Mouse (Mus musculus) stomach, postnatal 0 days (tissue): ENCODE results near the gene Axl. TPM values are rescaled to one million over a fixed set of nuclear protein-coding genes. Genes with fewer than 3 reads are reported as not detected.

Experiments
- ATAC-seq: fragments of 200-750 bp; cut with Nextera tagmentation; 2 replicates; pipeline ENCODE4 v1.8.0; 2017; ENCODE audit not compliant: low FRiP score, low TSS enrichment
- DNase-seq: peaks from one replicate; pipeline ENCODE4 v3.0.0-alpha.2; 2016; ENCODE audit warnings: low spot score
- H3K27ac ChIP-seq: fragments of 300-500 bp; sonication (generic); replicated peaks from 2 replicates; pipeline ENCODE4 v1.5.1; 2014; ENCODE audit warnings: mild to moderate bottlenecking, control low read depth
- H3K27me3 ChIP-seq: fragments of 300-500 bp; sonication (generic); 2 replicates; pipeline ENCODE4 v1.6.1; 2014; ENCODE audit warnings: low read length; ENCODE audit not compliant: control insufficient read depth, insufficient read depth
- H3K36me3 ChIP-seq: fragments of 300-500 bp; sonication (generic); 2 replicates; pipeline ENCODE4 v1.6.1; 2014; ENCODE audit warnings: low read length, mixed read lengths; ENCODE audit not compliant: control insufficient read depth, insufficient read depth
- H3K4me1 ChIP-seq: fragments of 300-500 bp; sonication (generic); replicated peaks from 2 replicates; pipeline ENCODE4 v1.6.1; 2014; ENCODE audit warnings: antibody characterized with exemption; ENCODE audit not compliant: control insufficient read depth, insufficient read depth
- H3K4me2 ChIP-seq: fragments of 300-500 bp; sonication (generic); replicated peaks from 2 replicates; pipeline ENCODE4 v1.6.1; 2014; ENCODE audit warnings: low read depth, mild to moderate bottlenecking, control low read depth, moderate library complexity
- H3K4me3 ChIP-seq: fragments of 300-500 bp; sonication (generic); 2 replicates; pipeline ENCODE4 v1.5.1; 2014; ENCODE audit warnings: low read depth, low read length, control low read depth
- H3K9ac ChIP-seq: fragments of 300-500 bp; sonication (generic); 2 replicates; pipeline ENCODE4 v1.6.1; 2014; ENCODE audit warnings: mild to moderate bottlenecking, low read length, control low read depth, mixed read lengths
- H3K9me3 ChIP-seq: fragments of 300-500 bp; sonication (generic); 2 replicates; pipeline ENCODE4 v1.6.1; 2016; ENCODE audit warnings: low read length; ENCODE audit not compliant: control insufficient read depth
- CTCF ChIP-seq: IDR thresholded peaks from 2 replicates; pipeline ENCODE4 v1.5.1; 2016; ENCODE audit warnings: antibody characterized with exemption, low read depth, mild to moderate bottlenecking, moderate library complexity
- EP300 ChIP-seq: optimal IDR thresholded peaks from 2 replicates; pipeline ENCODE3; 2016; ENCODE audit warnings: antibody characterized with exemption
- WGBS: fragments of 180-500 bp; shearing (Covaris S2); extraction: QIAGEN DNeasy Blood & Tissue Kit; methylation state at CpG from one replicate; pipeline ENCODE4 v1.1.7; 2014; 5-methylcytosine and 5-hydroxymethylcytosine counted together
- polyA plus RNA-seq: library from polyadenylated mRNA; unstranded; fragments of >200 nt; fragmentation: Nextera tagmentation; extraction: Ambion mirVana; gene quantifications from 2 replicates; pipeline ENCODE4 v1.2.1, GENCODE M21; 2015

Axl gene
- polyA plus RNA-seq, 1 experiment from 2014 or later, result 53.4 TPM

DNA sequence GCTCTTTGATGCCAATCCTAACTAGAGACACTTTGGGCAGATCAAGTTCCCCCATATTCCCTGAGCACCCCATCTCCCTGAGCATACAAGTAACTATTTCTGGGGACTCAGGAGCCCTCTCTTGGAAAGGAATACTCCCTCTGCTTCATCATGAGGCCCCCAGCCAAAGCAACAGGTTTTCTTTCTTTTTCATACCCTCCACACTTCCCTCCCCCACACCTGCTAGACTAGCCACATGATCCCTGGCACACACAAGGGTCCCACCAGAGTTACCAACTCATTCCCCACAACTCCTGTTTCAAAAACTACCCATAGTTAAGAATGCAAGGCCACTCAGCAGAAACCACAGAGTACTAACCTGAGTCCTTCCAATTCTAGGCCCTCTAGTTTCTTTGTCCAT lies 35.4 kb downstream of the Axl start:
- H3K9ac ChIP-seq, result peak overlapping the region; percentile 99
- TF ChIP-seq EP300 (no peak), CTCF (no peak)
- peaks cover 13% of the 10 kb centered on the region for H3K36me3 ChIP-seq
- no peak for DNase-seq
- H3K9me3 ChIP-seq, result no peaks in the 10 kb centered on the region
- no peaks in the 10 kb centered on the region for H3K27me3 ChIP-seq
- ATAC-seq, result no peak
- H3K4me1 ChIP-seq, result 0 out of 2 replicates have a peak, but pooled peaks cover 3% of the 10 kb centered on the region
- H3K4me2 ChIP-seq, result peak overlapping the region; percentile 80
- peak overlapping the region; percentile 94 for H3K4me3 ChIP-seq
- H3K27ac ChIP-seq, result no peak overlapping the region

DNA sequence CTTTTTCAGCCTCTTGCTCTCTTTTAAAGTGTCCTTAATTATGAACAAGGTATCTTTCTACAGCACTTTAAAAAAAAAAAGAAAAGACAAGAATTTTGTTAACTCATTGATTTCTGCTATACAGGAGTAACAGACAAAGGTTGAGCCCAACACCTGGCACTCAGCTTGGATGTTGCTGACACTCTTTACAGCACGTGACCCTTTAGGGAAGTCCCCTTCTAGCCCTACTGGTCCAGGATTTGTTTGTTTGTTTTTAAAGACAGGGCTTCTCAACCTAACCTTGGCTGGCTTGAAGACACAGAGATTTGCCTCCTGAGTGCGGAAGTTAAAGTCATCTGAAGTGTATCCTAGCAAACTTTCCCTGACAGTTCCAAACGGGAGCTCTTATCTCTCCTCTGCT lies 41.7 kb downstream of the Axl start:
- Histone ChIP-seq H3K4me2 (no peak overlapping the region), H3K9me3 (no peaks in the 10 kb centered on the region), H3K36me3 (peaks cover 51% of the 10 kb centered on the region), H3K27me3 (no peaks in the 10 kb centered on the region), H3K4me3 (no peak overlapping the region), H3K4me1 (no peaks in the 10 kb centered on the region), H3K9ac (no peak overlapping the region), H3K27ac (no peak overlapping the region)
- ATAC-seq (no peak), DNase-seq (no peak)
- no peak for TF ChIP-seq EP300
- TF ChIP-seq CTCF, result no peak
- WGBS, result 57% methylated on average over 3 of the region's 3 CpGs

- 88% methylated on average over 3 of the region's 3 CpGs for WGBS
- H3K36me3 ChIP-seq, result peaks cover 55% of the 10 kb centered on the region
Measured at GRCm38 (mm10) chr7:25738277-25738676, 50.2 kb downstream of the Axl start.

GRCm38 (mm10) chr7:25736920-25737319 lies 51.6 kb downstream of the Axl start:
- Histone ChIP-seq H3K27me3 (no peaks in the 10 kb centered on the region), H3K4me3 (no peak overlapping the region), H3K4me1 (no peaks in the 10 kb centered on the region), H3K4me2 (no peak overlapping the region), H3K36me3 (peaks cover 56% of the 10 kb centered on the region), H3K9ac (no peak overlapping the region), H3K9me3 (no peaks in the 10 kb centered on the region), H3K27ac (no peak overlapping the region)
- WGBS, result 95% methylated on average over 2 of the region's 2 CpGs
- ATAC-seq (no peak), DNase-seq (no peak)
- TF ChIP-seq CTCF (peak; percentile 56), EP300 (no peak)

More at GRCm38 (mm10) chr7:25738277-25738676, 50.2 kb downstream of the Axl start:
- Histone ChIP-seq H3K27ac (no peak overlapping the region), H3K4me1 (no peaks in the 10 kb centered on the region), H3K4me2 (no peak overlapping the region), H3K9ac (no peak overlapping the region), H3K27me3 (no peaks in the 10 kb centered on the region), H3K9me3 (no peaks in the 10 kb centered on the region), H3K4me3 (no peak overlapping the region)
- ATAC-seq, result no peak
- DNase-seq, result no peak
- TF ChIP-seq EP300 (no peak), CTCF (no peak)

- Histone ChIP-seq H3K9ac (no peak overlapping the region), H3K9me3 (no peaks in the 10 kb centered on the region), H3K27ac (no peak overlapping the region), H3K4me1 (no peaks in the 10 kb centered on the region), H3K36me3 (peaks cover 56% of the 10 kb centered on the region), H3K4me2 (no peak overlapping the region), H3K4me3 (no peak overlapping the region), H3K27me3 (no peaks in the 10 kb centered on the region)
- ATAC-seq (no peak), DNase-seq (no peak)
- TF ChIP-seq CTCF (no peak), EP300 (no peak)
- 38% methylated on average over 4 of the region's 4 CpGs for WGBS
Measured at GRCm38 (mm10) chr7:25734991-25735390, 53.5 kb downstream of the Axl start.

- Histone ChIP-seq H3K27ac (no peak overlapping the region), H3K9me3 (no peaks in the 10 kb centered on the region), H3K9ac (no peak overlapping the region), H3K4me2 (no peak overlapping the region), H3K36me3 (peaks cover 55% of the 10 kb centered on the region), H3K4me3 (no peak overlapping the region), H3K4me1 (no peaks in the 10 kb centered on the region), H3K27me3 (no peaks in the 10 kb centered on the region)
- WGBS, result 86% methylated on average over 8 of the region's 8 CpGs
- TF ChIP-seq CTCF, result no peak
- no peak for DNase-seq
- no peak for ATAC-seq
Measured at GRCm38 (mm10) chr7:25731294-25732055, 57.0 kb downstream of the Axl start.
